Mouse (Mus musculus): ENCODE results near the gene Smim11.
A peak's percentile ranks its signal among the peaks of the same experiment; 100 is the strongest.

Gene Smim11

DNA sequence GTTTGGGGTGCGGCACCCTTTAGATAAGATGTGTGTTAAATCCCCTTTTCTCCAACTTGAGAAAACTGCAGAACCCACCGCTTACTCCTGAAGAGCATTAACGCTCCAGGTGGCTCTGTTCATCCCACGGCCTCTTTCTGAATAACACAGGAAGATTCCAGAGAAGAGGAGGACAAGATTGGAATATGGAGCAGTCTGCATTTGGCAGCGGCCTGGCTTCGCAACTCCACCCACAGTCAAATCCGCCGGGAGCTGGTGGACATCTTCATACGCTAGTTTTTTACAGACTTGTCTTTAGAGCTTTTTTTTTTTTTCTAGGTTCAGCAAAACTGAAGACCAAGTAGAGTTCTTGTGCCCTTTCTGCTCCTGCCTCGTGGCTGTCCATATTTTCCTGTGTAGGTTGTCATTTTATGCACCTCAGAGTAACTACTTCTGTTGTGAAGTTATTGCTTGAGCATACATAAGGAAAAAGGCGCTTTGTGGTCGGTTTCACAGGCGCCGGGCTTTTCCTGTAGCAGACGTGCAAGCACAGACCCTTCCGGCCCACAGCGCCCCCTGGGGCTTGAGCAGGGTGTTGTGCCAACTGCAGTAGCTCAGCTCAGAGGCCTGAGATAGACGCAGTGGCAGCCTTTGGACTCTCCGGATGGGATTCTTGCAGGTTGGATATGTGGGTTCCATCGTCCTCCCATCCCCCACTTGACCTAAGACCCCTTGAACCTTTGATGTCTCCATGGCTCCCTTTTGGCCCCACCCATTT, 18.4 kb downstream of the Smim11 start:
- DNase-seq (ENCODE audit: low spot score in 2 of 2): peak; percentile 28 to 62

DNA sequence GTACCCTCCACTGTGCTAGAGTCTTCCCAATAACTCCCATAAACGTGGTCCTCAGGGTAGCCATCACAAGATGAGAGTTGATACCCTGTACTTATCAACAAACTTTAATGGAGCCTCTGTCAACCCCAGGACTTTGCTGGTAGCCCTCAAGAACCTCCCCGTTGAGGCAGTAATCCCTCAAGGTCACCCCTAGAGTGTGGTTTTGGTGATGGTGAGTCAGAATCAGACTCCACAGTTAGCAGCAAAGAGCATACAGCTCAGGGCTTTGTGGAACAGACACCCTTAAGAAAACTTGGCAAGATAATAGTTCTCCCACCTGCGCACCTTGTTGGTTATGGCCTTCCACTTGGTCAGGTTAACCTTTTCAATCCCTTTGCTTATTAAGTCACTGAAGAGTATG, 19.3 kb downstream of the Smim11 start:
- DNase-seq (ENCODE audit: low spot score in 2 of 2): no peak

DNA sequence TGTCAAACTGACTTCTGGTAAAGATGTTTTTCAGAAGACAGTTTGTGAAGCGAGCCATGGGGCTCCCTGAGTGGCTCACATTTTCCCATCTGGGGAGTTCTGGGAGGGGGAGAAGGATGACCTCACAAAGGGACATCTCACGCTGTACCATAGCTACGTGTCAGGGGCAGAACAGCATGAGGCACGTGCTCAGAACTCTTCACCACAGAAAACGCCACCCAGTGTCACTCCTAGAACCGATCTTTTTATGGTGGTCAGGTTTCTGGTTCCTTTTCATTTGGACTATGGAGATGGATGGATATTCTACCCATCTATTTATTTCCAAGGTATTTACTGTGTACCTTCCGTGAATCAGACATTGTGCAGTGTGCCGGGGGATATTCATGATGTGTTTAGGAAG, 20.3 kb downstream of the Smim11 start, which contains the start of gene Fam243:
Fam243 (minus strand) TSS at position 101 of the 400 bp plus-strand sequence.
- no peak for DNase-seq (ENCODE audit: low spot score in 2 of 2)

DNA sequence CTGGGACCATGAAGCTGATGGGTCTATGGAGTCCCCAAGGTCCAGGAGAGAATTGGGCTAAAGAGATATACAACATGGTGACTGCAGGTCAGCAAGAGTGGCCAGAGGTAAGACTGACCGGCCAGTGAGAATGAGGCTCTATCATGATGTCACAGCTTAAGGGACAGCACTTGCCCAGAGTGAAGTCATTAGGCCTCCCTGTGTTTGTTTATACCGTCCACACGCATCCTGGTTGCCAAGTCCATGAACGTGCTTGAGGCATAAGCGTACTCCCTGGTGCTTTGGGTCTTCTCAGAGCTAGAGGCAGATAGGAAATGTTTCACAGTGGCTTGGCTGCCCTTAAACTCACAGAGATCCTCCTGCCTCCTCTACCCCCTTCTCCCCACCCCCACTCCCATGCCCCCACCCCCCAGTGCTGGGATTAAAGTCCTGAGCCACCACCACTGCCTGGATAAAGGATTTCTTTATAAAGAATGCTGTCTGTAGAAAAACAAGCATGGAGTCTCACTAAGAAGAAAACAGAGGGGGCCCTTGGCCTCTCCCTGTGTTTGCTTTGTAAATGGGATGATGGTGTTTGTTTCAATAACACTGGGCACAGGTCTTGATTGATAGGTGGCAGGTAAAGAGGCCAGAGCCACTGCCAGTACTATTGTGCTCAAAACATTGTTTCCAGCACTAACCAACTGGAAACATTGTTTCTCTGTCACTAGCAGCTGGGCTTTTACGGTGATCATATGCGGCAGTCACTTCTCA, 23.4 kb downstream of the Smim11 start:
- no peak for DNase-seq (ENCODE audit: low spot score in 2 of 2)

DNA sequence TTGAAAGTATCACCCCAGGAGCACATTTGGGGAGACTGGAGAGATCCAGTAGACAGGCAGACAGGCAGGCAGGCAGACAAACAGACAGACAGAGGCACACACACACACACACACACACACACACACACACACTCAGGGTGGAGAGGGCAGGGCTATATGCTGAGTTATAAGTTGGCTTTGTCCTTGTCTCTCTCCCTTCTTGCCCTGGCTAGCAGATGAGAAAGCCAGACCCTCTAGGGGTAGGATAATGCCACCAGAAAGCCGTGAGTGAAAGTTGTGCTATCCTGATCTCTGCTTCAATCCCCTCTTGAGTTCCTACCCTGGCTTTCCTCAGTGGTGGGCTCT, 23.9 kb downstream of the Smim11 start:
- no peak for DNase-seq (ENCODE audit: low spot score in 2 of 2)

DNA sequence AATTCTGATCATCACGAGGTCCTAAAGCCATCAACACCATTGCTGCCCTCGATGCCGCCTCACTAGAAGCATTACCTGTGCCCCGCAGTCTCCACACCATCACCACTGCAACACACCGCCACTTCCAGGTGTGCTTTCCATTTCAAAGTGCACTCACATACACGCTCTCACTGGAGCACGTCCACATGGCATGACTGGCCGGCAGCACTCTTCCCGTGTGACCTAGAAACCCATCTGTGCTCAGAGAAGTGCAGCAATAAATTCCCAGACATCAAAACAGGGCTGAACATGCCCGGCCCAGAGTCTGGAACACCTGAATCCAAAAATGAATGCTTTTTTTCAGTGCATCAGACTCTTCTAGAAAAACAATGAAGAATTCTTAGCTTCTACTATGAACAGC, 26.8 kb downstream of the Smim11 start:
- no peak for DNase-seq (ENCODE audit: low spot score in 2 of 2)

DNA sequence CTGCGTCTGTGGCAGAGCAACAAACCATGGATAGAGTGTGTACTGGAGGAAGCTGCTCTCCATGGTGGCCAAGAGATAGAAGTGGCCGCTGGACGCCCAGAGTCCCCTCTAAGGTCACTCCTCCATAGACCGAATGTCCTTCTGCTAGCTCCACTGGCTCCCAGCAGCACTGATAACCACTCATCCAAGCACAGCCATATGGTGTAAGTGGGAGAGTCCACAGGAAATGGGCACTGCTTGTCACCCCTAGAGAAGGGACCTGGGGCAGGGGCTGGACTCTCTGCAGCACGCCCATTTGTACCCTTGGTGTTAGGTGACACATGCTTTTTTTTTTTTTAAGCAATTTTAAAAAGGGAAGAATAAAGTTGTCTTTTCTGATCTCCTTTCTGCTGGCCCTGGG, 29.9 kb downstream of the Smim11 start:
- no peak for DNase-seq (ENCODE audit: low spot score in 2 of 2)

DNA sequence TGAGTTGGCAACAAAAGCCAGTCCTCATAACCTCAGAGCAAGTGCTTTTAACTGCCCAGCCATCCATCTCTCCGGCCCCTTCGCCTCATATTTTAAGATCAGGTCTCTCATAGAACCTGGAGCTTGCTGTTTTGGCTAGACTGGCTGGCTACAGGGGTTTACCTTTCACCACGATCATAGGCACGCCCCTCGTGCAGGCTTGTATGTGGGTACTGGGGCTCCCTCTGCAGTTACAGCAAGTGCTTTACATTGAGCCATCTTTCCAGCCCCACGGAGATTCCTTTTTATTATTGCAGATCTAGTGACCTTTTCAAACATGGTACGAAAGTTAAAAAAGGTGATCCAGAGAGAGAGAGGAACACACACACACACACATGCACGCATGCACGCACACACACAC, 33.5 kb downstream of the Smim11 start:
- DNase-seq (ENCODE audit: low spot score in 2 of 2): no peak

DNA sequence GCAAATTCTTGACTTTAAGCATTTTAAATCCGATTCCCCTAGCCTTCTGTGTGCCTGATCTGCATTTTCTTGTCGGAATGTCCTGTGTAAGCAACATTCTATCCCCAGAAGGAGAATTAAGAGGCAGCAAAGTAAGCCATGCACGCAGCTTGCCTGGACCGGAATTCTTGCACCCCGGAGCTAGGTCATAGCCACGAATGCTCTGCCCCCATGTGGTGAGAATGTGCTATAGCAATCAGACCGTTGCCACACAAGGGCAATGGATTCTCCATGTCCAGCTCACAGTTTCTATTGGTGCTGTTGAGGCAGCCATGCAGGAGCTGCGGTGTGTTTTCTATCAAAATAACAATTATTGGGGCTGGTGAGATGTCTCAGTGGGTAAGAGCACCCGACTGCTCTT, 35.2 kb downstream of the Smim11 start:
- peak; percentile 7 to 44 for DNase-seq (ENCODE audit: low spot score in 2 of 2)

DNA sequence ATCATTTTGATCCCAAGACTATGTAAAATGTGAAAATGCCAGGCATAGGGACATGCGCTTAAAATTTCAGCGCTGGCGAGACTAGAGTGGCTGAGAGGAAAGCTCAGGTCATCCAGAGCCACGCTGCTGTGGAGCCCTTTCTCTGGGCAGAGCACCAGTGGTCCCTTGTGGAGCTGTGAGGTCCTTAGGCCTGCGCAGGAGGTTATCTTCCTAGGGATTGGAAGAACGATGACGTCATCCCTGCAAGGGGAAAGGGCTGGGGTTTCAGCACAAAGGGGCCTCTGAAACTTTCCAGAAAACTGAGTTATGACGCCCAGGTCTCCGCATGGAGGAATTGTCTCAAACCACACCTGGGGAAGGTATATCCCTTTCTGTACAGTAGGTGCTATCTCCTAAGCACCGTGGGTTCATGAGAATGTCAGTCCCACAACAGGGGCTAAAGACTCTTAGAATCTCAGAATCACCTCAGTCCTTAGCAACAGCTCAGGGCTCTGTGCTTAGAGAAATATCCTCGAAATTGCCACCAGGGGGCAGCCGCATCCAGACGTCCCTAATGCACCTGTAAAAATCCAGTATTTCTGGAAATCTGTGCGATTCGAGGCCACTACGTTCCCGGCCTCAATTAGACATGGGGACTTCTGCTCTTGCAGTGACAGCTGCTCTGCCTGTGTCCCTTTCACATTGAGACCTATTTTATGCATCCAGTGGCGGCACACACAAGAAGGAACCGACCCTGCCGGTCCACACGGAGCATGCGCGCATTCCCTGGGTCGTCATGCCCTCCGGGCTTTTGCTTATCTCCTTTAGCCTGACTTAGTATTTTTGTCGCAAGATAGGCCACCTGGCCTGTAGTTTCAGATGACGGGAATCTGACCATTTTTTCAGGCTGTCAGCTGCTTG, 39.8 kb downstream of the Smim11 start:
- peak; percentile 14 to 24 for DNase-seq (ENCODE audit: low spot score in 2 of 2)

DNA sequence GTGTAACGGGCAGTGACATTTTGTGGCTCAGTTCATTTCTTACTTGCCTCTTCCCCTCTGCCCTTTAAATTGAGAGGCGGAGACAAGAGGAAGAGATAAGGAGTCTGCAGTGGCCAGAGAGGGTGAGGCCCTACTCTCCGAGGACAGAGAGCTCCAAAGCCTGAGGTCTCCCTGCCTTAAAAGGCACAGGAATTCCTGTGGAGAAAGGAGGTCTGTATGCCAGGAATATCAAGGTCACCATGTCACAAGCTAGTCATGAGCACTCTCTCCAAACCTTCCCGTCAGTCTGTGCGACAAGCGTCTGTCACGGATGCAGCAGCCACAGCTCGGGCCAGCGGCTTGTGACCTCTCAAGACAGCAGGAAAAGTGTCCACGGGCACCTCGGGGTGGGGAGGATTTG, 44.1 kb downstream of the Smim11 start:
- no peak for DNase-seq (ENCODE audit: low spot score in 2 of 2)

DNA sequence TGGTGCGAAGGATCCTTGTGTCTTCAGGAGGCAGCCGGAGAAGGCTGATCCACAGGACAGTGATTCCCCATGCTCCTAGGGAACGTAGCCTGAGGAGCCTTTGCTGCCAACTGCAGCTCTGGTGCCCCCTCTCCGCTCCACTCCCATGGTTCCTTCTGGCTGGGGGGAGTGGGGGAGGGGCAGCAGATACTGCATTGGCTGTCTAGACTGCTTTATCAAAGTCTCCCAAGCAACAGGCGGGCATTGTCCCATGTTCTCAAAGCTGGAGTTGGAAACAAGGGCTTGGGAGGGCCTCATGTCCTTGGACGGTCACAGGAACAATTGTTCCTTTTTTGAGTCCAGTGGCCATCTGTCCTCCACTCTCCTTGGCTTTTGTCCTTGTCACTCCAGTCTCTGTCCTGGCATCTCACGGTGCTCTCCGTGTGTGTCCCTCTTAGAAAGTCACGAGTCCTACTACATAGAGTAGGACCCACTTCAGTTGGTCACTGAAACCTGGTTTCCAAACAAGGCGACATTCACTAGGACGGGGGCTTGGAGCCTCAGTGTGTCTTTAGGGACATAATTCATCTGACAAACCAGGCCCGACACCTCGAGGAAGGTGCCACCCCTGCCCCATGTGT, 45.3 kb downstream of the Smim11 start:
- no peak for DNase-seq (ENCODE audit: low spot score in 2 of 2)

DNA sequence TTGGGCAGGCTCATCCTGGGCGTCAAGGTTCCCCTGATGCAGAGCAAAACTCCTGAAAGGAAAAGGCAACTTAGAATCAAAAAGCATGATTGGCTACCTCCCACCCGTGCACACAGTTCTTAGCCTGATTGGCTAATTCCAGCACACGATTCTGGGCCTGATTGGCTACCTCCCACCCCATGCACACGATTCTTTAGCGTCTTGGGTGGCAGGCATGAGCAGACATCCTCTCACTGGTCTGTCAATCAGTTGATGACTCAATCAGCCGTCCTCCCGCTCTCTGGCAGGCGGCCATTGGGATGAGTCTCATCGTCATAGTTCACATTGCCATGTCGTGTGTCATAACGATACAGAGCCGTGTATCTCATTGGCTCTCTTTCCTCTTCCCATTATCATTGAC, 47.9 kb downstream of the Smim11 start:
- DNase-seq (ENCODE audit: low spot score in 2 of 2): no peak

DNA sequence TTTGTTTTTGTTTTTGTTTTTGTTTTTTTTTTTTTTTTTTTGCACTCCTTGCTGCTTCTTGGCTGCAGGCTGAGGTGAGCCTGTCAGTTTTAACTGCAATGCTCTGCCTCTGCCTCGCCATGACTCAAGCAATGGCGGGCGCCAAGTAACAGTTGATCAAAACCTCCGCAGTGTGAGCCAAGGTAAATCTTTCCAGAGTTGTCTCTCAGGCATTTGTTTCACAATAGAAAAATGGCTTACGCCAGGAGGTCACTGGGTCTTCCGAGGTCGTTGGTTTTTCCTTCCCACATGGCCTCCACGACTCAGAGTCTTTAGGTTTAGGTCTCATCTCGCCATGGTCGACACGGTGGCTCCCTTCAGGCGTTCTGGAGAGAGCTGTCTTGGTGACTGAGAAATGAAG, 52.2 kb downstream of the Smim11 start:
- no peak for DNase-seq (ENCODE audit: low spot score in 2 of 2)

DNA sequence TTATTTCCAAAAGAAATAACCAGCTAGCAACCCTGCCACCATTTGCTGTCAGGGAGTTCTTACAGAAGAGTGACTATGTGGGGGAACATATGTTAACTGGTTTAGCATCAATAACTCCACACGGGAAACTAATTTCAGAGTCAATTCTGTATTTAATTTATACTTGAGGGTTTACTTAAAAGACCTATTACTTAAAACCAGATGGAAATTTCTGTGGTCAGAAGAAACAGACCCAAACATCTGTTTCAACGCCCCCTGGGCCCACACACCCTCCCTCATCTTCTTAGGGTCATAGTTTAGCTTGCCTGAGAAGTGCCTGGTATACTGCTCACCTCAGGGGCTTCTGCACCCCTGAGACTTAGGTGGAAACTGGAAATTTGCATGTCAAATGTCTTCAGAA, 52.8 kb downstream of the Smim11 start:
- DNase-seq (ENCODE audit: low spot score in 2 of 2): no peak

DNA sequence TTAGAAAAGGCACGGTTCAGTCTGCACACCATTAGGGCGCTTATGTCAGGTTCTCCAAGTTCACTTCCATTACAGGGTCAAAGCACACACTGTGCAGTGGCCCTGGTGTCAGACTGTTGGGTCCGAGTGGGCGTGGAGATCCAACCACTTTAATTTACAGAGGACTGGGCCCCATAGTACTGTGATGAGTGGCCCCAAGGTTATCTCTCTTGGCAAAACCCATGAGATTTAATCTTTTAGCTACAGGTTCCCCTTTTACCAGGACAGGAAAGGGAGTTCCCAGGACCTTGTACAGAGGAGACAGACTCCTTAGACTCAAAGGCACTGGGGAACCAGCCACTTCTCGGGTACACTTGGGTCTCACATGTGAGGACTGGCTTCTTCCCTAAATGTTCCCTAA, 54.3 kb downstream of the Smim11 start:
- no peak for DNase-seq (ENCODE audit: low spot score in 2 of 2)

DNA sequence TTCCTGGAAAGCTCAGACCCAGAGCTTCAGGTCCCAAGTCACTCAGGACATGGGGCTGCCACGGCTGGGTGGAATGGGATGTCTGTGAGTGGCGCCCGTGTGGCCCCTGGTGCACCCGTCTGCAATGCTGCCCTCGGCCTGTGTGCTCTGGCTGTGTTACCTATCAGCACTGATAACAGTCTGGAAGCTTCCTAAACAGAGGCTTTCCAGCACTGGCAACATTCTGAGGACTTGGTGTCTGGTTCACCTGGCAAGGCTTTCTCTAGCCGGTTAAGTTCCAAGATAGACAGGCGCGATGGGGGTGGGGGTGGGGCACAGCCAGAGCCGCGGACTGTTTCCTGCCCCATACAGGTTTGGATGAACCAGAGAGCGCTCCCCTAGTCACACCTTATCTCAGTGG, 54.9 kb downstream of the Smim11 start:
- no peak for DNase-seq (ENCODE audit: low spot score in 2 of 2)

DNA sequence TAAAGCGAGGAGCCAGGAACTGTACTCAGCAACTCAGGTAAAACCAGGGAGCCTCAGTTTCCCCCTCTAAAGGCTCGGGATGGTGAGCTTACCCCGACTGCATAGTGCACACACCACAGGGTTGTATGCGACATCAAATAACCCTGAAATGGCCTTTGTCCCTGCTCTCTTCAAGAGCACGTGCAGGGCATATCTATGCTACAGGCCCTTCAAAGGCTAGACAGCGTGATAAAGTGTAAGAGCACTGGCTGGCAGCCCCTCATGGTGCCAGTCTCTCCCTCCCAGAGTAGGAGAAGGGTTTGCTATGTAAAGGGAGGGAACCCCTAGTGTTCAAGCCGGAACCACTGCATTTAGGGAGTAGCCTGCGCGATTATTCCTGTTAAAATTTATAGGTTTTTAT, 55.9 kb downstream of the Smim11 start:
- DNase-seq (ENCODE audit: low spot score in 2 of 2): no peak

DNA sequence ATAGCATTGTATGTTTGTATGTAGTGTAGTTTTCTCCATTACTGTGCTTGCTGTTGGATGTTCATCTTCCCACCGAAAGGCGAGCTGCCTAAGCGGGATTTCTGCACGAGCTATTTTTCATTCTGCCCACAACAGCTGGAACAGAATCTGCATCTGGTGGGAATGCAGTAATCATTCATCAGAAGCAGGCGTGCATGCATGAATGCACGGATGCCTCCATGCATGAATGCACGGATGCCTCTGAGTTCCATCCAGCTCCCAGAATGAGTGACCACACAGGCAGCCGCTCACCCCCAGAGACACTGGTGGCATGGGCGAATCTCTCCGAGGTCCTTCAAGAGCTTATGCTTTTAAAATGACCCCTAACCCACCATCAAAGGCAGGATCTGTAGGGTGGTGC, 56.5 kb downstream of the Smim11 start:
- no peak for DNase-seq (ENCODE audit: low spot score in 2 of 2)

DNA sequence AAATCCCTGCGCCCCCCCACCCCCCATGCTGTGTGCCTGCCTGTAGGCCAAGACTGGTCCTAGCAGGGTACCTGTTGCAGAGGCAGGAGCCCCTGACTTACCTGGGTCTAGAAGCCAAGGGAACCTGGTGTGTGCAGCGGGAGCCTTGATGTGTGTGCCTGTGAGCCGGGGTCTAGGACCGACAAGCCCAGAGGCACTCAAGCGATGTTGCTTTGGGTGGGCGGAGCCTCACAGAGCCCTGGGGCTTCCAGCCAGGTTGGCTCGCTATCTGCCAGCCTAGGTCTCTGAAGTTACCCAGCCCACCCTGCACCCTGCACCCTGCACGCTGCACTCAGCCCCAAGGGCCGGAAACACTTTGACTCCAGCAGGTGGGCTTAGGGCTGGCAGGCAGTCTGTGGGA, 57.6 kb downstream of the Smim11 start:
- DNase-seq (ENCODE audit: low spot score in 2 of 2): no peak

DNA sequence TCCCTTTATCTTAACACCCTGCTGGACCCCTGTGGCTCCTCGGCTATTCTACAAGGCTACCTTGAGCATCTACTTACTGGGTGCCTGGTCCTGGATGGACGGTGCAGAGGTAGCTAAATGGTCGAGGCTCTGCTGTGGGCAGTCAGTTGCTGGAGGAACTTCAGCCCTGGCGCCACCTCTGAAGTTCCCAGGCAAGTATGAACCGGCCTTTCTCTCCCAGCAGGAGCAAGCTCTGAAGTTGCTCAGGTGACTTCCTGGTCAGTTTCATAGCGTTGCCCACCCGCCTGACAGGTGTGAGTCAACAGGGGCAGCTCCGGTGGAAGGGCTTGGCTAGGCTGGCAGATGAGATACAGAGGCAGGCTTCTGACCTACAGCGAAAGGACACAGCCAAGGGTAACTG, 58.1 kb downstream of the Smim11 start, which contains the start of gene Kcne1:
Kcne1 (minus strand) TSS at position 240 of the 400 bp plus-strand sequence.
- no peak for DNase-seq (ENCODE audit: low spot score in 2 of 2)

DNA sequence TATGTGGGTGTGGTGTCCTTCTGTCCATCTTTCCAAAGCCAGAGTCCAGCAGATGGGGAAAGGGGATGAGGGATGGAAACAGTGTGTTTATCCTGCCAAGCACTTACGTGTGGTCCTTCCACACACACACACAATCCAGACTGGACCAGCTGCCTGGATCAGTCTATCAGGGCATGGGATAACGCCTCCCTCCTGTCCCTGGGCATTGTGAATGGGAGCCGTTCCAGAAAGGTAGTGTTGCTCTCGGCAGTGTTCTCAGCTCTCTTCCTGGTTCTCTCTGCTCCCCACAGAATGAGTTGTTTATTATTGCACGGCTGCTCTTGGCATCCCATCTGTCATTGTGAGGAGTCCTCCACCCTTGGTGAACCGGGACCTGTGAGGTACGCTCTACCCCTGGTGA, 59.6 kb downstream of the Smim11 start:
- DNase-seq (ENCODE audit: low spot score in 2 of 2): no peak
